Mouse (Mus musculus) hindbrain, postnatal 0 days (tissue): ENCODE measurements around the gene Hjurp. TPM values are rescaled to one million over a fixed set of nuclear protein-coding genes. Genes with fewer than 3 reads are reported as not detected.

Source experiments
- ATAC-seq: fragments of 200-750 bp; cut with Nextera tagmentation; 2 replicates; pipeline ENCODE4 v1.8.0; 2017; ENCODE audit warnings: mild to moderate bottlenecking, moderate TSS enrichment, moderate library complexity
- DNase-seq: peaks from one replicate; pipeline ENCODE4 v3.0.0-alpha.2; 2015; ENCODE audit warnings: low spot score
- H3K27ac ChIP-seq: fragments of 300-500 bp; sonication (generic); 2 replicates; pipeline ENCODE4 v1.5.1; 2014; ENCODE audit warnings: mild to moderate bottlenecking
- H3K27me3 ChIP-seq: fragments of 300-500 bp; sonication (generic); 2 replicates; pipeline ENCODE4 v1.6.1; 2014; ENCODE audit warnings: low read length, mixed read lengths; ENCODE audit not compliant: insufficient read depth
- H3K36me3 ChIP-seq: fragments of 300-500 bp; sonication (generic); 2 replicates; pipeline ENCODE4 v1.6.1; 2014; ENCODE audit warnings: low read length, mixed read lengths; ENCODE audit not compliant: insufficient read depth
- H3K4me1 ChIP-seq: fragments of 300-500 bp; sonication (generic); 2 replicates; pipeline ENCODE4 v1.6.1; 2014; ENCODE audit warnings: antibody characterized with exemption, low read length, mixed read lengths; ENCODE audit not compliant: insufficient read depth
- H3K4me2 ChIP-seq: fragments of 300-500 bp; sonication (generic); 2 replicates; pipeline ENCODE4 v1.6.1; 2014; ENCODE audit warnings: low read depth, mild to moderate bottlenecking, low read length, moderate library complexity, mixed read lengths
- H3K4me3 ChIP-seq: fragments of 300-500 bp; sonication (generic); 2 replicates; pipeline ENCODE4 v1.5.1; 2014; ENCODE audit warnings: low read length
- H3K9ac ChIP-seq: fragments of 300-500 bp; sonication (generic); replicated peaks from 2 replicates; pipeline ENCODE4 v1.6.1; 2014; ENCODE audit warnings: mild to moderate bottlenecking, low read length, moderate library complexity, mixed read lengths
- H3K9me3 ChIP-seq: fragments of 300-500 bp; sonication (generic); 2 replicates; pipeline ENCODE4 v1.6.1; 2016; ENCODE audit warnings: low read length, mixed read lengths
- CTCF ChIP-seq: IDR thresholded peaks from 2 replicates; pipeline ENCODE4 v1.5.1; 2016; ENCODE audit warnings: antibody characterized with exemption, control low read depth, low read depth
- WGBS: fragments of 180-500 bp; shearing (Covaris S2); extraction: QIAGEN DNeasy Blood & Tissue Kit; methylation state at CpG from one replicate; pipeline ENCODE4 v1.1.7; 2014; 5-methylcytosine and 5-hydroxymethylcytosine counted together
- polyA plus RNA-seq: library from polyadenylated mRNA; unstranded; fragments of >200 nt; fragmentation: Nextera tagmentation; extraction: Ambion mirVana; gene quantifications from 2 replicates; pipeline ENCODE4 v1.2.1, GENCODE M21; 2015
- total RNA-seq: library from RNA; depleted of rRNA; stranded (reverse); fragments of >200 nt; gene quantifications from 2 replicates; pipeline ENCODE4 v1.2.3, GENCODE M21; 2014; rRNA removed

Gene Hjurp
- 82.8 and 86.3 TPM in 2 replicates for total RNA-seq
- polyA plus RNA-seq = 47.2 and 47.7 TPM in 2 replicates

- Histone ChIP-seq H3K27ac (peak within 1 kb of the TSS; percentile 72), H3K36me3 (peaks cover 22% of the 10 kb centered on the region), H3K27me3 (no peaks in the 10 kb centered on the region), H3K4me3 (peak within 1 kb of the TSS; percentile 53), H3K4me1 (peaks cover 19% of the 10 kb centered on the region), H3K9ac (peak within 1 kb of the TSS; percentile 61), H3K9me3 (no peaks in the 10 kb centered on the region; the same call in 1 of the 2 replicates), H3K4me2 (peak within 1 kb of the TSS; percentile 60)
- ATAC-seq (peak; percentile 98), DNase-seq (peak; percentile 100)
- TF ChIP-seq CTCF = peak; percentile 100
- whole genome bisulfite sequencing = 1% methylated on average over 50 of the region's 50 CpGs
Measured at GRCm38 (mm10) chr1:88277098-88277817, at the start of gene Hjurp, which contains the start of gene Trpm8. TSS of gene Hjurp (minus strand) at chr1:88277633. TSS of gene Trpm8 (plus strand) at chr1:88277661.

DNA sequence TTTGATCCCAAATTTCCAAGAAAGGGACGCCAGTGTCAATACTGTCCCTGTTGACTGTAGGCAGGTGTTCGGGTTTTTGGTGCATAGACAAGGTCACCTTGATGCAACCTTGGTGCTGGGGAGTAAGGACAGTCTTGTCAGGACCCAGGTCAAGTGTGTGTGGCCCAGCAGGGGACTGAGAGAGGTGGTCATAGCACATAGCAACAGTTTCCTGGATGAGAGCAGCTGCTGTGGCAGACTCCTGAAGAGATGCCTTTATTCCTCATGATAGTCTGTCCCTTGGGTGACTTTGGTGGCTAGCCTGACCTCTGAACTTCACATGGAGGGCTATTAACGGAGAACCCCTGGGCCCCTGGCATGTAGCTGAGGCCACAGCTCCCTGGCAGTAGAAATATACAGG is 45.7 kb upstream of the Hjurp start:
- Histone ChIP-seq H3K9me3 (no peaks in the 10 kb centered on the region), H3K27me3 (no peaks in the 10 kb centered on the region), H3K9ac (no peak overlapping the region), H3K4me3 (no peak overlapping the region), H3K4me1 (no peaks in the 10 kb centered on the region), H3K4me2 (no peak overlapping the region), H3K36me3 (no peaks in the 10 kb centered on the region), H3K27ac (no peak overlapping the region)
- no peak for ATAC-seq
- 78% methylated on average over 3 of the region's 3 CpGs for WGBS
- DNase-seq = no peak
- TF ChIP-seq CTCF = no peak

- ATAC-seq (no peak), DNase-seq (no peak)
- no peaks in the 10 kb centered on the region for H3K36me3 ChIP-seq
- H3K9me3 ChIP-seq = no peaks in the 10 kb centered on the region
- H3K9ac ChIP-seq = no peak overlapping the region
- H3K27me3 ChIP-seq = no peaks in the 10 kb centered on the region
- H3K27ac ChIP-seq = no peak overlapping the region
- H3K4me1 ChIP-seq = no peaks in the 10 kb centered on the region
- no peak overlapping the region for H3K4me3 ChIP-seq
- H3K4me2 ChIP-seq = no peak overlapping the region
- no peak for TF ChIP-seq CTCF
Measured at GRCm38 (mm10) chr1:88322146-88322545, 44.7 kb upstream of the Hjurp start.

DNA sequence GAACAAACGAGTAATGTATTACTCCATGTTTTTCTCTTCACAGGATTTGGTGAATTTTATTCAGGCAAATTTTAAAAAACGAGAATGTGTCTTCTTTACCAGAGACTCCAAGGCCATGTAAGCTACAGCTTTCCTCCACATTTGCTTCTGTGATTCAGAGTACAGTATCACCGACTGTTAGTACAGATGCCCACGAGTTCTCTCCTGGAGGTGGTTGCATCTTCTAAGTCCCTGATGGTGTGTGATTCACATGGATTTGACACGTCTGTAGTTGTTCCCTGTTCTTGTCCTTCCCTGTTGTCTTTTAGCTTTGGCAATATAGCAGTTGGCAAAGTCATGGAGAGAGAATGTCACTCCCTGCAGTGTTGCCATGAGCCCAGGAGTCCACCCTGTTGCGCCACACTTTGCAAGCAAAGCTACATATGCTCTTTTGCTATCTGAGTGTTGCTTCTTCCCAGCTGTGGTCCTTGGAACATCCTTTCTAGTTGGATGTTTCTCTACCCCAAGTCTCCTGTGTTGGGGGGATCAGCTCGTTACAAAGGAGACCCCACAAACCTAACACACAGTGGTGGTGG is 43.5 kb upstream of the Hjurp start:
- no peak for ATAC-seq

GRCm38 (mm10) chr1:88318531-88319060 is 41.2 kb upstream of the Hjurp start:
- no peaks in the 10 kb centered on the region for H3K27me3 ChIP-seq
- no peak overlapping the region for H3K4me3 ChIP-seq
- peak; percentile 84 for TF ChIP-seq CTCF
- H3K4me2 ChIP-seq = no peak overlapping the region
- no peak for ATAC-seq
- no peak overlapping the region for H3K9ac ChIP-seq
- no peaks in the 10 kb centered on the region for H3K36me3 ChIP-seq
- DNase-seq = peak; percentile 67
- WGBS = 78% methylated on average over 6 of the region's 6 CpGs
- H3K4me1 ChIP-seq = no peaks in the 10 kb centered on the region
- H3K27ac ChIP-seq = no peak overlapping the region
- H3K9me3 ChIP-seq = no peaks in the 10 kb centered on the region

More for the DNA sequence above, 43.5 kb upstream of the Hjurp start:
- DNase-seq = no peak
- Histone ChIP-seq H3K27me3 (no peaks in the 10 kb centered on the region), H3K27ac (no peak overlapping the region), H3K4me3 (no peak overlapping the region), H3K36me3 (no peaks in the 10 kb centered on the region), H3K4me1 (no peaks in the 10 kb centered on the region), H3K9me3 (no peaks in the 10 kb centered on the region), H3K4me2 (no peak overlapping the region), H3K9ac (no peak overlapping the region)
- TF ChIP-seq CTCF = no peak
- 71% methylated on average over 7 of the region's 7 CpGs for WGBS

DNA sequence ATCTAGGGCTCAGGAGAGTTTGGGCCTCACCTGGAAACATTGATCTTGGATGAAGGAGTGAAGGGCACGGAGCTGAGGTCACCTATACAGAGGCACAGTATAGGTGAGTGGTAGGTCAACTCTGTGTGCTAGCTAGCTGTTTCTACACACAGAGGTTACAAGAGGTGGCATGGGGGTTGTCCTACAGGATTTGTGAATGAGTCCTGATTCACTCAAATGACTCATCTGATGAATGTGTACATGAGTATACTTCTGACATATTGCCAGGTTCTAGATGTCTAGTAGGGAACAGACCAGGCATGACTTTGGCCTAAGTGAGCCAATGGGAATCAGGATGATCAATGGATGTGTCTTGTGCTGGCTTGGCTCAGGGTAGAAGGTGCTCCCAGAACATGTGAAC is 39.8 kb upstream of the Hjurp start:
- no peak for ATAC-seq
- no peak for DNase-seq
- TF ChIP-seq CTCF = no peak
- Histone ChIP-seq H3K4me1 (no peaks in the 10 kb centered on the region), H3K27ac (no peak overlapping the region), H3K9ac (no peak overlapping the region), H3K36me3 (no peaks in the 10 kb centered on the region), H3K9me3 (no peaks in the 10 kb centered on the region), H3K27me3 (no peaks in the 10 kb centered on the region), H3K4me3 (no peak overlapping the region), H3K4me2 (no peak overlapping the region)
- 100% methylated on average over 1 of the region's 1 CpGs for WGBS
